Mouse (Mus musculus) CH12.LX (cell line): ENCODE data around the gene Ttll10.

ENCODE experiments used
- CTCF ChIP-seq, 2 experiments: IDR thresholded peaks in 1 of 2; conservative IDR thresholded peaks in 1 of 2; 2 replicates each; pipeline ENCODE4 v1.5.1; 2011 to 2012; ENCODE audit warnings: low read depth in 2 of 2, low read length in 2 of 2, improper control_type of control experiment in 1 of 2, inconsistent platforms in 1 of 2, mild to moderate bottlenecking in 1 of 2, moderate library complexity in 1 of 2
- E2F4 ChIP-seq: IDR thresholded peaks from 2 replicates; pipeline ENCODE4 v1.6.1; 2011; ENCODE audit warnings: low read depth, low read length, improper control_type of control experiment; ENCODE audit not compliant: insufficient replicate concordance
- EP300 ChIP-seq: IDR thresholded peaks from 2 replicates; pipeline ENCODE4 v1.6.1; 2011; ENCODE audit warnings: low read length, improper control_type of control experiment
- HCFC1 ChIP-seq: IDR thresholded peaks from 2 replicates; pipeline ENCODE4 v1.6.1; 2012; ENCODE audit warnings: low read depth, mild to moderate bottlenecking, inconsistent platforms, low read length, improper control_type of control experiment
- MAFK ChIP-seq: IDR thresholded peaks from 2 replicates; pipeline ENCODE4 v1.6.1; 2011; ENCODE audit warnings: low read length, improper control_type of control experiment; ENCODE audit not compliant: insufficient replicate concordance
- POLR2A ChIP-seq: IDR thresholded peaks from 2 replicates; pipeline ENCODE4 v1.6.1; 2011; ENCODE audit warnings: low read depth, mild to moderate bottlenecking, improper control_type of control experiment, low read length
- SIN3A ChIP-seq: IDR thresholded peaks from 2 replicates; pipeline ENCODE4 v1.6.1; 2012; ENCODE audit warnings: low read length, improper control_type of control experiment, inconsistent platforms
- SMC3 ChIP-seq: IDR thresholded peaks from 2 replicates; pipeline ENCODE4 v1.6.1; 2011; ENCODE audit warnings: low read depth, low read length, improper control_type of control experiment
- UBTF ChIP-seq: IDR thresholded peaks from 2 replicates; pipeline ENCODE4 v1.6.1; 2012; ENCODE audit warnings: low read depth, mild to moderate bottlenecking, inconsistent platforms, low read length, improper control_type of control experiment, moderate library complexity

DNA sequence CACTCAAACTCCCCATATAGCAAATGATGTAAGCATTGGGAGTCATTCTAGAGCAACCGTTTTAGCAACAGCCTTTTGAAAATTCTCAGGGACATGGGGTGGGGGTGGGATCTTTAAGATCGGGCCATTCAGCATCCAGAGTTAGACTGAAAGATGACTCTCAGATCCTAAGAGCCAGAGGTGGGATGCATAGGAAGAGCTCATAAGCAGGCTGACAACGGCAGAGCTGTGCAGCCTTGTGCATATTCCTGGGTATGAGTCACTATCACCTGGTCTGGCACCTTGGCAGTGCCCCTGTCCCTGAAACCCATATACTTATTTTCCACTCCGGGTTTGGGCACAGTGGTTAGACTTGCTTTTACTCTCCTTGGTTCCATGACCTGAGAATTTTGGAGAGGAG, 6.1 kb downstream of the Ttll10 start:
- no peak for TF ChIP-seq CTCF (conservative IDR thresholded peaks at IDR 0.05 in 1 of 2, IDR thresholded peaks at IDR 0.05 in 1 of 2; ENCODE audit: low read depth in 2 of 2, low read length in 2 of 2)
- no peak for TF ChIP-seq SIN3A
- no peak for TF ChIP-seq UBTF
- no peak for TF ChIP-seq MAFK
- TF ChIP-seq HCFC1: no peak
- TF ChIP-seq POLR2A: no peak
- TF ChIP-seq SMC3: no peak
- TF ChIP-seq EP300: no peak
- TF ChIP-seq E2F4: no peak
